Mouse (Mus musculus) CH12.LX (cell line): Measurements from ENCODE around the gene Cck. TPM values are rescaled to one million over a fixed set of nuclear protein-coding genes. Genes with fewer than 3 reads are reported as not detected.

Experiments
- polyA plus RNA-seq: library from polyadenylated mRNA; unstranded; fragments of >175 nt; gene quantifications from 2 replicates; pipeline ENCODE4 v1.2.1, GENCODE M21; 2012; ENCODE audit warnings: low read depth; ENCODE audit not compliant: insufficient read length
- total RNA-seq, 2 experiments: library from RNA; depleted of rRNA; stranded (reverse); fragments of 300-350 nt in 1 of 2; fragments of >200 nt in 1 of 2; gene quantifications; 2 replicates each; pipeline ENCODE4 v1.2.3; 2012 to 2014

The Cck gene
- total and polyA plus RNA-seq, 3 experiments = not detected

Other genes starting within 250 kb of the Cck start
- 18.5 and 23.3 TPM in 2 replicates for gene Ulk4, start 218.5 kb downstream of the Cck start, total RNA-seq (2012; rRNA removed)
- gene Ulk4, start 218.5 kb downstream of the Cck start, total RNA-seq (2014; rRNA removed) = 1.4 and 1.6 TPM in 2 replicates
- gene Ulk4, start 218.5 kb downstream of the Cck start, polyA plus RNA-seq = 11.0 and 25.8 TPM in 2 replicates
- gene Trak1, start 198.2 kb downstream of the Cck start, total RNA-seq (2012; rRNA removed) = 16.5 and 18.1 TPM in 2 replicates
- 7.0 and 8.2 TPM in 2 replicates for gene Trak1, start 198.2 kb downstream of the Cck start, total RNA-seq (2014; rRNA removed)
- gene Trak1, start 198.2 kb downstream of the Cck start, polyA plus RNA-seq = 24.6 and 28.6 TPM in 2 replicates
- gene Lyzl4, start 146.4 kb upstream of the Cck start, total RNA-seq (2012; rRNA removed) = not detected in 2 replicates
- gene Lyzl4, start 146.4 kb upstream of the Cck start, total RNA-seq (2014; rRNA removed) = not detected in 2 replicates
- not detected in 2 replicates for gene Lyzl4, start 146.4 kb upstream of the Cck start, polyA plus RNA-seq
- gene Vipr1, start 147.0 kb upstream of the Cck start, total RNA-seq (2012; rRNA removed) = 0.04 and 0.08 TPM in 2 replicates
- gene Vipr1, start 147.0 kb upstream of the Cck start, total RNA-seq (2014; rRNA removed) = not detected in 2 replicates
- 0.11 TPM in 2 replicates for gene Vipr1, start 147.0 kb upstream of the Cck start, polyA plus RNA-seq
- gene Sec22c, start 209.8 kb upstream of the Cck start, total RNA-seq (2012; rRNA removed) = 3.2 and 4.0 TPM in 2 replicates
- gene Sec22c, start 209.8 kb upstream of the Cck start, total RNA-seq (2014; rRNA removed) = 2.4 and 2.5 TPM in 2 replicates
- gene Sec22c, start 209.8 kb upstream of the Cck start, polyA plus RNA-seq = 4.6 and 5.7 TPM in 2 replicates
- gene Ss18l2, start 214.6 kb upstream of the Cck start, total RNA-seq (2012; rRNA removed) = 40.2 and 57.6 TPM in 2 replicates
- gene Ss18l2, start 214.6 kb upstream of the Cck start, total RNA-seq (2014; rRNA removed) = 77.0 and 82.2 TPM in 2 replicates
- 41.5 and 52.9 TPM in 2 replicates for gene Ss18l2, start 214.6 kb upstream of the Cck start, polyA plus RNA-seq
- gene Nktr, start 223.5 kb upstream of the Cck start, total RNA-seq (2012; rRNA removed) = 31.0 and 39.3 TPM in 2 replicates
- gene Nktr, start 223.5 kb upstream of the Cck start, total RNA-seq (2014; rRNA removed) = 29.1 and 32.2 TPM in 2 replicates
- gene Nktr, start 223.5 kb upstream of the Cck start, polyA plus RNA-seq = 65.0 and 65.4 TPM in 2 replicates